Mouse (Mus musculus) G1E-ER4 (cell line): ENCODE results near the gene Gja1. TPM values are rescaled to one million over a fixed set of nuclear protein-coding genes. Genes with fewer than 3 reads are reported as not detected.

Experiments used
- GATA1 ChIP-seq: IDR thresholded peaks from one replicate; pipeline ENCODE4 v1.8.0; 2012; ENCODE audit warnings: low read length, inconsistent platforms
- polyA plus RNA-seq: library from polyadenylated mRNA; stranded (reverse); fragments of >175 nt; gene quantifications from 2 replicates; pipeline ENCODE4 v1.2.3, GENCODE M21; 2012

Gene Gja1
- polyA plus RNA-seq = not detected in 2 replicates

GRCm38 (mm10) chr10:56377097-56377965, at the start of gene Gja1:
Gene Gja1 (plus strand): TSS chr10:56377330.
- TF ChIP-seq GATA1 = no peak

- TF ChIP-seq GATA1 = no peak
Measured at GRCm38 (mm10) chr10:56338851-56339489, 38.2 kb upstream of the Gja1 start.

GRCm38 (mm10) chr10:56360472-56360871, 16.7 kb upstream of the Gja1 start:
- no peak for TF ChIP-seq GATA1

GRCm38 (mm10) chr10:56369073-56369472, 8.1 kb upstream of the Gja1 start:
- no peak for TF ChIP-seq GATA1

GRCm38 (mm10) chr10:56373021-56373720, 4.0 kb upstream of the Gja1 start:
- TF ChIP-seq GATA1 = no peak

- TF ChIP-seq GATA1 = no peak
Measured at GRCm38 (mm10) chr10:56374169-56374568, 3.0 kb upstream of the Gja1 start.

GRCm38 (mm10) chr10:56375906-56376468, 1.1 kb upstream of the Gja1 start:
- no peak for TF ChIP-seq GATA1

GRCm38 (mm10) chr10:56377966-56378647, 977 bp downstream of the Gja1 start:
- no peak for TF ChIP-seq GATA1

- TF ChIP-seq GATA1 = no peak
Measured at GRCm38 (mm10) chr10:56378648-56379254, 1.6 kb downstream of the Gja1 start.

- no peak for TF ChIP-seq GATA1
Measured at GRCm38 (mm10) chr10:56379720-56380119, 2.6 kb downstream of the Gja1 start.

GRCm38 (mm10) chr10:56385195-56386109, 8.3 kb downstream of the Gja1 start:
- no peak for TF ChIP-seq GATA1

GRCm38 (mm10) chr10:56393095-56393784, 16.1 kb downstream of the Gja1 start:
- no peak for TF ChIP-seq GATA1

GRCm38 (mm10) chr10:56397875-56398274, 20.7 kb downstream of the Gja1 start:
- no peak for TF ChIP-seq GATA1
